Mouse (Mus musculus): ENCODE data around the gene Pcgf1.

The Pcgf1 gene

GRCm38 (mm10) chr6:83122961-83123360, 45.3 kb downstream of the Pcgf1 start:
- no peak for DNase-seq (ENCODE audit: low spot score)

- DNase-seq (ENCODE audit: low spot score) = peak; percentile 97
Measured at GRCm38 (mm10) chr6:83124851-83125312, 47.2 kb downstream of the Pcgf1 start.

- DNase-seq (ENCODE audit: low spot score) = no peak
Measured at GRCm38 (mm10) chr6:83125331-83125730, 47.7 kb downstream of the Pcgf1 start, which contains the start of gene Ino80b. Ino80b (minus strand) TSS chr6:83125431.

- DNase-seq (ENCODE audit: low spot score) = no peak
Measured at GRCm38 (mm10) chr6:83127419-83127818, 49.8 kb downstream of the Pcgf1 start.
